Mouse (Mus musculus) embryonic facial prominence, embryonic 12.5 days (tissue): ENCODE data around the gene Zeb2. TPM values are rescaled to one million over a fixed set of nuclear protein-coding genes. Genes with fewer than 3 reads are reported as not detected.
A peak's percentile ranks its signal among the peaks of the same experiment; 100 is the strongest.
"Not testable (repeated sequence)": the region's sequence is repeated elsewhere in the genome, so short reads cannot be mapped to it uniquely, and the experiment has no call there.

Experiments used
- ATAC-seq: fragments of 200-750 bp; cut with Nextera tagmentation; 2 replicates; pipeline ENCODE4 v1.8.0; 2017; ENCODE audit not compliant: insufficient number of reproducible peaks, insufficient read depth, low FRiP score, low TSS enrichment
- H3K27ac ChIP-seq: fragments of 300-500 bp; sonication (generic); 2 replicates; pipeline ENCODE4 v1.5.1; 2016; ENCODE audit warnings: mild to moderate bottlenecking
- H3K27me3 ChIP-seq: fragments of 300-500 bp; sonication (generic); 2 replicates; pipeline ENCODE4 v1.6.1; 2016; ENCODE audit warnings: mild to moderate bottlenecking, moderate library complexity
- H3K36me3 ChIP-seq: fragments of 300-500 bp; sonication (generic); 2 replicates; pipeline ENCODE4 v1.6.1; 2016; ENCODE audit warnings: mild to moderate bottlenecking
- H3K4me1 ChIP-seq: fragments of 300-500 bp; sonication (generic); 2 replicates; pipeline ENCODE4 v1.6.1; 2016
- H3K4me2 ChIP-seq: fragments of 300-500 bp; sonication (generic); replicated peaks from 2 replicates; pipeline ENCODE4 v1.6.1; 2016; ENCODE audit warnings: mild to moderate bottlenecking, moderate library complexity
- H3K4me3 ChIP-seq: fragments of 300-500 bp; sonication (generic); 2 replicates; pipeline ENCODE4 v1.5.1; 2016; ENCODE audit warnings: mild to moderate bottlenecking
- H3K9ac ChIP-seq: fragments of 300-500 bp; sonication (generic); 2 replicates; pipeline ENCODE4 v1.6.1; 2016; ENCODE audit warnings: mild to moderate bottlenecking, moderate library complexity
- H3K9me3 ChIP-seq: fragments of 300-500 bp; sonication (generic); 2 replicates; pipeline ENCODE4 v1.6.1; 2016; ENCODE audit warnings: mild to moderate bottlenecking, moderate library complexity
- WGBS: fragments of 180-500 bp; shearing (Covaris S2); methylation state at CpG from one replicate; pipeline ENCODE4 v1.1.7; 2016; 5-methylcytosine and 5-hydroxymethylcytosine counted together
- polyA plus RNA-seq: library from polyadenylated mRNA; unstranded; fragments of >200 nt; fragmentation: Nextera tagmentation; extraction: Ambion mirVana; gene quantifications from 2 replicates; pipeline ENCODE4 v1.2.1, GENCODE M21; 2016

The Zeb2 gene
- polyA plus RNA-seq, 1 experiment from 2014 or later, result 49.3 TPM

DNA sequence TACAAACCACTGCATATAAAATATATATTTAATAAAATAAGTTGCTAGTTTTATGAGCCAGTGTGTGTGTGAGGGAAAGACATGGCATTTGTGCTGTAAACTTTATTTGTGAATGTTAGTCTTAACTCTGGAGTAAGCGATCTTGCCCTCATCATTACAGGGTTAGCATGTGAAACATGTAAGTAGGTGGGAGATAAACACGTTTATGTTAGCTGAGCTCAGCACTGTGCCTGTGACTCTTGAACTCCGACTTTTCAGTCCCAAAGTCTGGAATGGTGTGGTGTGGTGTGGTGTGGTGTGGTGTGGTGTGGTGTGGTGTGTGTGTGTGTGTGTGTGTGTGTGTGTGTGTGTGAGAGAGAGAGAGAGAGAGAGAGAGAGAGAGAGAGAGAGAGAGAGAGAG is 5.6 kb downstream of the Zeb2 start:
- H3K27ac ChIP-seq, result peak overlapping the region; percentile 96; the same call in 1 of the 2 replicates
- peak overlapping the region; percentile 80 for H3K4me2 ChIP-seq
- H3K27me3 ChIP-seq, ATAC-seq, H3K9me3 ChIP-seq, H3K36me3 ChIP-seq: not testable (repeated sequence)
- H3K9ac ChIP-seq, result peak overlapping the region; percentile 100
- H3K4me3 ChIP-seq, result peak overlapping the region; percentile 86
- WGBS, result 6% methylated on average over 3 of the region's 3 CpGs
- H3K4me1 ChIP-seq, result peaks cover 17% of the 10 kb centered on the region

DNA sequence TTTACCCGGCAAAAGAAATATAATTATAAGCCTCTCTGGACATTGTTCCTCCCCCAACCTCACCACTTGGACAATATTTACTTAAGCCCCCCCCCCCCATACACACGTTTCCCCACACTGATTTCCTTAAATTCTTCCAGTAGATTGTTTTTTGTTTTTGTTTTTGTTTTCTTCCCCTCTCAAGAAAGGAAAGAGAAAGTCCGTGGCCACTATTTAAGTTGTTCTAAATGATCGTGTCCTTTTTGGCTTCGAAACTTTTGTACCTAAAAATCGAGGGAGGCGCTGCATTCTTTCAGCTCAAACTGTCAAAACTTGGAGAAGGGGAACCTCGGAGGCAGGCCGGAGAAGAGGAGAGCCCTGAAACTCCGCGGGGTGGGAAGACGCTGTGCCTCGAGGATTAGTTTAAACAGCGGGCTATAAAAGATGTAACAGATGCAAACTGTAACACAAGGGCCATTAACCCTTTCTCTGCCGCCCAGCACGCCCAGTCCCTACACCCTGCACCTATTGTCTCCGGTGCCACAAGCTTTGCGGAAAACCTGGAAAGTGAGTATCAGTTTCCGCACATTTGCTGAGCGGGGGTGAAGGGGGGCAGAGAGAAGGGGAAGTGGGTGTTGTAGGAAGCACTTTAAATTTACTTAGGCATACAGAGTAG is 6.3 kb downstream of the Zeb2 start:
- no peak for ATAC-seq
- H3K27me3 ChIP-seq, result peaks cover 2% of the 10 kb centered on the region; the same call in 1 of the 2 replicates
- peak overlapping the region; percentile 100 for H3K9ac ChIP-seq
- no peaks in the 10 kb centered on the region for H3K36me3 ChIP-seq
- peaks cover 20% of the 10 kb centered on the region for H3K4me1 ChIP-seq
- H3K9me3 ChIP-seq, result no peaks in the 10 kb centered on the region
- H3K27ac ChIP-seq, result peak overlapping the region; percentile 96
- peak overlapping the region; percentile 86 for H3K4me3 ChIP-seq
- WGBS, result under 1% methylated on average over 20 of the region's 20 CpGs
- H3K4me2 ChIP-seq, result peak overlapping the region; percentile 80

DNA sequence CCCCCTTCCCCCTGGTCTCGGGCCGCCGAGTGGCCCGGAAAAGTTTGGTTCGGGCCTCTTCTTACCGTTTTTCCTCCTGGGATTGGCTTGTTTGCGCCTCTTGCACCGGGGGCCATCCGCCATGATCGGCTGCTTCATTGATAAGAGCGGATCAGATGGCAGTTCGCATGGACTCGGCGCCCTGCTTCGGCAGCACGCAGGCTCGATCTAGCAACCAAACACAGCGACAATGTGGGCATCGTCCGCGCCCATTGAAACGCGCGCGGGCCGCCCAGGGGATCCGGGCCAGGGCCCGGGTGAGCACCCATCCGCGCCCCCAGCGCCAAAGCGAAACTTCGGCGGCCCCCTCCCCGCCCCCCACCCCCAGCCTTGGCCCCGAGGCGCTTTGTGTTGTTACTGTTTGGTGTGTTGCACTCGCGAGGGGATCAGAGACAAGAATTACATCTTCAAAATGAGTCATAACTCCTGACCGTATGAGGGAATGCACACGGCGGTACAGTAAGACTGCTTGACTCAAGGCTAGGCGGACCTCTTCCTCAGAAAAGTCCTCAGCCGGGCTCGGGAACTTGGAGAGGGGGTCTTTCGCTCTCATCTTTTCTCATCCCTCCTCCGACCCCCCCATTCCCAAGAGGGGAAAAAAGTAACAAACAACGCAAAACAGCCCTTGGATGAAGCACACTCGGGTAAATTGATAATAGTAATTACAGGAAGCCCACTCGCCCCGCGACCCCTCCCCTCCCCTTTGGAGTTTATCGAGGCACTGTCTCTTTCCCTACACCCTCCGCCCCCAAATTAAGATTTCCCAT is 7.0 kb downstream of the Zeb2 start:
- Histone ChIP-seq H3K36me3 (no peaks in the 10 kb centered on the region), H3K9me3 (no peaks in the 10 kb centered on the region), H3K9ac (peak overlapping the region; percentile 100), H3K27me3 (peaks cover 9% of the 10 kb centered on the region; the same call in 1 of the 2 replicates), H3K4me3 (peak overlapping the region; percentile 86), H3K4me2 (peak overlapping the region; percentile 80), H3K4me1 (peaks cover 23% of the 10 kb centered on the region), H3K27ac (peak overlapping the region; percentile 96)
- ATAC-seq, result no peak
- WGBS, result 1% methylated on average over 54 of the region's 54 CpGs

DNA sequence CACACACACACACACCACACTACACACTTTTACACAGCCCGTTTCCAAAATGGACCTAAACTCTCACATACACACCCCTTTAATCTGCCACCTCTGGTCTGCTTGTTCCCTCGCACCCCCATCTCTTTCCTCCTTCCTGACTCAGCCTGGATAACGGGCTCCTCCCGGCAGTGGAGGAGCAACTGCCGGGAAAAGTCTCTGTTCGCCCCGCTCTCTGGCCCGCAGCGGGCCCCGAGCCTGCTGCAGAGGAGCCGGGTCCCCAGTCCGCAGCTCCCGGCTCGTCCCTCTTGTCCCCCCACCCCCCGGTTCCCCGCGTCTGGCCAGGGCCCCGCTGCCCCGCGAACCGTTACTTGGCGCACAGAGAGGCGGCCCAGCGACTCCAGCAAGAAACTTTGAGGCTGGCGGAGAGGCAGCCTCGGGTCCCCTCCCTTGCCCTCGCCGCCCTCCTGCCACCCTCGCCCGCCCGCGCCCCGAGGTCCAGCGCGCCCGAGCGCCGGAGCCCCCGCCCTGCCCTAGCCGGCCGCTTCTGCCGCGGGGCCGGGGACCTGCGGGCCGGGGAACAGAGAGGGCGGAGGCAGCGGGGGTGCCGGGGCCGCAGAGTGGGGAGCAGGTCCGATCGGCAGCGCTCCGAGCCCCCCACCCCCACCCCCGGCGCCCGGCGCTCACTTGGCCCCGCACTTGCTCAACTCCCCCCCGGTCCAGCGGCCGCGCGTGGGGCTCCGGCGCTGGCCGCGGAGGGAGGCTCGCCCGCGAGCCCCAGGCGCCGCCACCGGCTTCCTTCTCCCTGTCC is 7.8 kb downstream of the Zeb2 start:
- Histone ChIP-seq H3K4me1 (peaks cover 29% of the 10 kb centered on the region), H3K4me2 (peak overlapping the region; percentile 80), H3K27me3 (peaks cover 9% of the 10 kb centered on the region; the same call in 1 of the 2 replicates), H3K9ac (peak overlapping the region; percentile 100), H3K27ac (peak overlapping the region; percentile 96), H3K4me3 (peak overlapping the region; percentile 86), H3K36me3 (no peaks in the 10 kb centered on the region), H3K9me3 (no peaks in the 10 kb centered on the region)
- 1% methylated on average over 70 of the region's 74 CpGs for WGBS
- ATAC-seq, result no peak

DNA sequence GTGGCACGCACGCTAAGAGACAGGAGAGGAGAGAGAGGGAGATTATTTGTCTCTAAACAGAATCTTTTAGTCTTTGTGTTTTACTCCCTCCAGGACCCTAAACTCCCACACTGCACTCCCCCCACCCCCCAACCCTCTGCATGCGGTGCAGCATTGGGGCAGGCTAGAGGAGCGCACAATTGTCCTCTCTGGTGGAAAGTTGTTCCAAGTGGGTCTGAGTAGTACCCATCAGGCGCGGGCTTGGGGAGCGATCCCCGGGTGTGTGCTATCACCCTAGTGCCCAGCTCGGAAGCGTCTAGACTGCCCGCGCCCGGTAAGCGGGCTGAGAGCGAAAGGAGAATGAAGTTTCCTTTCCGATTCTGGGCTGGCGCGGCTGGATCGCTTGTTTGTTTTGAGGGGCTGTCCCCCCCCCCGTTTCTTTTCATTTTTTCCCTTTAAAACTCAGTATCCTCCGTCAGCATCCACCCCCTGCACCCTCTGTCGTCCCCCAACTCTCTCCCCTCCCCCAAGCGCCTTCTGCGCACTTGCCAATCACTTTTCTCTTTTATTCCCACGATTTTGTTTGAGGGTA is 8.6 kb downstream of the Zeb2 start:
- H3K9me3 ChIP-seq, result no peaks in the 10 kb centered on the region
- peak overlapping the region; percentile 100 for H3K9ac ChIP-seq
- H3K27me3 ChIP-seq, result peaks cover 9% of the 10 kb centered on the region; the same call in 1 of the 2 replicates
- no peaks in the 10 kb centered on the region for H3K36me3 ChIP-seq
- peak overlapping the region; percentile 96 for H3K27ac ChIP-seq
- ATAC-seq, result peak; percentile 62; the same call in 1 of the 2 replicates
- peak overlapping the region; percentile 86 for H3K4me3 ChIP-seq
- peaks cover 28% of the 10 kb centered on the region for H3K4me1 ChIP-seq
- WGBS, result under 1% methylated on average over 25 of the region's 25 CpGs
- peak overlapping the region; percentile 80 for H3K4me2 ChIP-seq

DNA sequence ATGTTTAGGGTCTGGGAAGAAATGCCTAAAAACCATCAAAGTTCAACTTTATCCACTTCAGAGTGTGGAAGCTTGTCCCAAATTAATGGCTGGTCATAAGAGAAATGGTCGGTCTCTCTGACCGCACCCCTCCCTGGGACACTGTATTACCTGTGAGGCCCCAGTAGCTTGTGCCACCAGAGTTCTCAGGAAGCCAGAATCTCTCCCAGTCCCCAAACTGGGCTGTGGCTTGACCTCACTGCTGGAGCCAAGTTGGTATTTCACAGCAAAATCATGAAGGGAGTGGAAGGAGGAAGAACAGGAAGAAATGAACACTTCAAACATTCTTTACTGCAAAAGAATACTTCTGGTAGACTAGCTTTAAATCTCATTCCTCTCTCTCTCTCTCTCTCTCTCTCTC is 9.6 kb downstream of the Zeb2 start:
- no peaks in the 10 kb centered on the region for H3K36me3 ChIP-seq
- peaks cover 33% of the 10 kb centered on the region for H3K4me1 ChIP-seq
- H3K9me3 ChIP-seq, result no peaks in the 10 kb centered on the region
- H3K4me2 ChIP-seq, result peak overlapping the region; percentile 80
- no peak for ATAC-seq
- H3K27me3 ChIP-seq, result peaks cover 9% of the 10 kb centered on the region; the same call in 1 of the 2 replicates
- H3K27ac ChIP-seq, result peak overlapping the region; percentile 96; the same call in 1 of the 2 replicates
- peak overlapping the region; percentile 100 for H3K9ac ChIP-seq
- peak overlapping the region; percentile 86 for H3K4me3 ChIP-seq
- 39% methylated on average over 2 of the region's 2 CpGs for WGBS

DNA sequence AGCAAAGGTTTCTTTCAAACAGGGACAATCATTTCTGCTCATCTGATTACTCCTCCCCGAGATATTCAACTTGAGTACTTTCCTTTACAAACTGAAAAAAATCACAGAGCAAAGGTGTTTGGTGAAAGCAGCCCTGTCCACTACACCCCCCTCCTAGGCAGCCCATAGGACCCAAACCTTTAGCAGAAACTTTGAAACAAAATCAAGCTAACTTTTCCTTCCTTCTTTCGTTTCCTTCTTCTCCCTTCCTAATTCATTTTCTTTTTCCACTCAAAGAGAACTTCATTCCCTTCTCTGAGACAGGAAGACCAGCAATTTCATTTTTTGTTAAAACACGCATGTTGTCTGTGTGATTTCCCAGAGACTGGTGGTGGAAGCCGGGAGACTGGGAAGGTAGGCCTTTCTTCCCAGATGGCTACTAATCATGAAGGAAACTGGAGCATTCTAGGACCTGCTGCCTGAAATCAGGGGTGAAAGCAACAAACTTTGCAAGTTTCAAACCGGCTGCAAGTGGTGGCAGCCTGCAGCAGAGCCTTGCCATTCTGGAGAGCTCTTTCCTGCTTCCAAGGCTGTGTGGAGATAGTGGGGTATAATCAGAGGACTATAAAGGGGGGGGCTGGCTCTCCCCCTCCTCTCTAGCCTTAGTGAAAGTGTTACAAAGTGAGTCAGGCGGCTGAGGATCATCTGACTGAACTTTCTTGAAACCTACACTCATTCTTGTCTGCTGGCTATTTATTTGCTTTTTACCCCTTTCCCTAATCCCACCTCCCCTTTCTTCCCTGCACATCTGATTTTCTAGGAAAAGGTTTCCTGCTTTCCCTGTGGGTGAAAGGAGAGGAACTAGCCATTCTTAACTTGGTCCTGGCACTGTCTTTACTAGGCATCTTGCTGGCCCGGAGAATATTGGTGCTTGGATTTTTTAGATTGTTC is 11.0 kb downstream of the Zeb2 start:
- H3K27ac ChIP-seq, result 0 out of 2 replicates have a peak overlapping the region, but pooled peaks have one; percentile 14
- peaks cover 42% of the 10 kb centered on the region for H3K4me1 ChIP-seq
- no peaks in the 10 kb centered on the region for H3K36me3 ChIP-seq
- no peak for ATAC-seq
- peaks cover 9% of the 10 kb centered on the region; the same call in 1 of the 2 replicates for H3K27me3 ChIP-seq
- H3K4me3 ChIP-seq, result no peak overlapping the region
- H3K4me2 ChIP-seq, result peak overlapping the region; percentile 80
- WGBS, result 41% methylated on average over 7 of the region's 7 CpGs
- H3K9ac ChIP-seq, result no peak overlapping the region
- H3K9me3 ChIP-seq, result no peaks in the 10 kb centered on the region

DNA sequence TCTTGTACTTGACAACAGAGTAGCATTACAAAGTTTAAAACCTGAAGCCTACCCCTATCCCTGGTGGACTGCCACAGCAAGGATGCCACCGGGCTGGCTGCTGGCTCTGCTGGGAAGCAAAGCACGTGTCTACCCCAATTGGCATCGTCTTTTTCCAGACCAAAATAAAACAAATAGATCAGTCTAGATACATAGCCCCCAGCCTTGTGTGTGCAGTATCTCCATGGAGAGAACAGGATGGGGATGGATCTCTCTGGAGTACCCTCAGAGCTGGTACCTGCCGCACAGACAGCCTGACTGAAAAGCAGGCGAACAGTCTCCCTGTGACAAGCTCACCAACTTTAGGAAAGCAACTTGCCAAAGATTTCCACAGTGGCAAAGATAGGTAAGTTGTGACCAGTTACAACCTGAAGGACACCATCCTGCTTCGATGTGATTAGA is 11.9 kb downstream of the Zeb2 start:
- WGBS, result 51% methylated on average over 6 of the region's 6 CpGs
- 0 out of 2 replicates have a peak overlapping the region, but pooled peaks have one; percentile 1 for H3K4me3 ChIP-seq
- H3K36me3 ChIP-seq, result no peaks in the 10 kb centered on the region
- H3K9me3 ChIP-seq, result no peaks in the 10 kb centered on the region
- peak overlapping the region; percentile 80 for H3K4me2 ChIP-seq
- ATAC-seq, result no peak
- H3K4me1 ChIP-seq, result peaks cover 42% of the 10 kb centered on the region
- H3K27ac ChIP-seq, result no peak overlapping the region
- H3K9ac ChIP-seq, result no peak overlapping the region
- H3K27me3 ChIP-seq, result peaks cover 9% of the 10 kb centered on the region; the same call in 1 of the 2 replicates

DNA sequence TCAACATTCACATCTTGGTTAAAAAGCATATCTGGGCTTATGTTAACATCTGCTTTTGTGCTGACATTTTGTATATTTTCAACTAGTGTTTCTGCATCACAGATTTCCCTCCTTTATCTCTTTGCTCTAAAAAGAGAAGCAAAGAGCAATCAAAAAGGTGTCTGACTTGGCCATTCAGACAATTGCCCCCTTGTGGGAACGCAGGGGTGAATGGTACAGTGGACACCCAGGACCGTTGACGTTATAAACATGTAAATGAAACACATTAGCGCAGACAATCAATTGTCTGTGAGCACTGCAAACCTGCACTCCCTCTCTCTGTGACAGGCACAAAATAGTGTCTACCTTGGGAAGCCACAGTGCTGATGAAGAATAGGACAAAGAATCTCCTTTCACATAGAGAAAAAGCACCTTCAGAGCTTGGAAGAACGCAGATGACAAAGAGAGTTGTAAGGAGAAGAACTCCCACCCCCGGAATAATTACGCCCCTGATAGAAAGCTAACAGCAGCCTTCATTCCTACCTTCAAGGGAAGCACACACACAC is 12.6 kb downstream of the Zeb2 start:
- no peaks in the 10 kb centered on the region for H3K36me3 ChIP-seq
- no peak for ATAC-seq
- no peak overlapping the region for H3K27ac ChIP-seq
- H3K27me3 ChIP-seq, result peaks cover 9% of the 10 kb centered on the region; the same call in 1 of the 2 replicates
- no peak overlapping the region for H3K4me3 ChIP-seq
- peak overlapping the region; percentile 10; the same call in 1 of the 2 replicates for H3K9ac ChIP-seq
- H3K4me1 ChIP-seq, result peaks cover 42% of the 10 kb centered on the region
- 27% methylated on average over 7 of the region's 7 CpGs for WGBS
- no peaks in the 10 kb centered on the region for H3K9me3 ChIP-seq
- H3K4me2 ChIP-seq, result peak overlapping the region; percentile 25; the same call in 1 of the 2 replicates

DNA sequence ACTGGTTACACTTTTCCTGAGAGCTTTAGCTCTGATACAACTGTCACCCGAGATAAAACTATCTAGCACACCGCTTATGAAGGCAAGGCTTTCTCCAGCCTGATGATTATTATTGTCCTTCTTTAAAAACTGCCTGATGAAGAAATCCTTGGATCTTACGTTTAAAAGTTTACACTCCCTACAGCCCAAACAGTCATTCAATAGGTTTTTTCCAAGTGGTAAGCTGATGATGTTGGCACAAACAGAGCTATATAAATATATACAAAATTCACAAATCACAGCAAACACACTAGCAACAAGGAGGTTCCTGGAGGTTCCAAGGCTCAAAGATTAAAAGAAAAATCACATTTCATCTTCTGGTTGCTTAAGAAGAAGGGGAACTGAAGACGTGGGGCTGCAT is 13.1 kb downstream of the Zeb2 start:
- H3K9me3 ChIP-seq, result no peaks in the 10 kb centered on the region
- peaks cover 42% of the 10 kb centered on the region for H3K4me1 ChIP-seq
- no peaks in the 10 kb centered on the region for H3K36me3 ChIP-seq
- ATAC-seq, result no peak
- H3K27ac ChIP-seq, result no peak overlapping the region
- no peak overlapping the region for H3K9ac ChIP-seq
- 48% methylated on average over 4 of the region's 4 CpGs for WGBS
- H3K4me2 ChIP-seq, result peak overlapping the region; percentile 25; the same call in 1 of the 2 replicates
- H3K4me3 ChIP-seq, result no peak overlapping the region
- peaks cover 9% of the 10 kb centered on the region; the same call in 1 of the 2 replicates for H3K27me3 ChIP-seq
